ENCODE assay signal across 10 mouse cellular contexts in genomic region chr13:63691974-63692373, GRCm38 (mm10).
A peak's percentile ranks its signal among the peaks of the same experiment; 100 is the strongest.
DNase-seq lines count a peak whose midpoint lies in the region; ATAC-seq and TF ChIP-seq lines count a peak whose summit lies in the region.
"Had no signal": no experiment of that assay in that cellular context is flagged by ENCODE, and none has a peak within 500 bp of the region (broad histone marks: within the 10 kb centered on the region; RNA-seq: fewer than 3 reads in every experiment).

No protein-coding gene starts in this region.

- H3K9ac ChIP-seq in limb, embryonic 11.5 days (ENCODE audit: low read length), result no peak overlapping the region
- no peak overlapping the region for H3K9ac ChIP-seq in forebrain, postnatal 0 days
- no peak overlapping the region for H3K9ac ChIP-seq in neural tube, embryonic 15.5 days (replicated peaks)
- H3K9ac ChIP-seq: limb, embryonic 12.5 days had no signal

- 85% methylated on average over 5 of the region's 5 CpGs for WGBS in limb, embryonic 11.5 days
- 85% methylated on average over 5 of the region's 5 CpGs for WGBS in limb, embryonic 10.5 days
- 25% methylated on average over 5 of the region's 5 CpGs for WGBS in forebrain, postnatal 0 days
- WGBS in neural tube, embryonic 15.5 days, result 38% methylated on average over 5 of the region's 5 CpGs

- TF ChIP-seq CTCF in forebrain, postnatal 0 days (IDR thresholded peaks at IDR 0.05; ENCODE audit: low read depth), result no peak

- 0 out of 2 replicates have a peak overlapping the region, but pooled peaks have one; percentile 2 for H3K27ac ChIP-seq in limb, embryonic 11.5 days (replicated peaks; ENCODE audit: low read depth, low read length)
- no peak overlapping the region for H3K27ac ChIP-seq in limb, embryonic 10.5 days
- no peak overlapping the region for H3K27ac ChIP-seq in forebrain, postnatal 0 days (ENCODE audit: low read depth, low read length)
- H3K27ac ChIP-seq in neural tube, embryonic 15.5 days (replicated peaks), result 0 out of 2 replicates have a peak overlapping the region, but pooled peaks have one; percentile 18

- no peak overlapping the region for H3K4me2 ChIP-seq in limb, embryonic 11.5 days (ENCODE audit: low read depth, severe bottlenecking)
- H3K4me2 ChIP-seq in forebrain, postnatal 0 days (ENCODE audit: low read depth), result no peak overlapping the region
- H3K4me2 ChIP-seq in neural tube, embryonic 15.5 days, result no peak overlapping the region
- H3K4me2 ChIP-seq: limb, embryonic 12.5 days had no signal

- no peaks in the 10 kb centered on the region for H3K9me3 ChIP-seq in limb, embryonic 11.5 days (ENCODE audit: control insufficient read depth, low read length)
- no peaks in the 10 kb centered on the region for H3K9me3 ChIP-seq in limb, embryonic 10.5 days (replicated peaks)
- no peaks in the 10 kb centered on the region for H3K9me3 ChIP-seq in forebrain, postnatal 0 days (ENCODE audit: low read length)
- H3K9me3 ChIP-seq in neural tube, embryonic 15.5 days (replicated peaks), result no peaks in the 10 kb centered on the region
- H3K9me3 ChIP-seq: limb, embryonic 12.5 days had no signal

- H3K4me3 ChIP-seq in limb, embryonic 11.5 days (ENCODE audit: low read depth, low read length), result no peak overlapping the region
- no peak overlapping the region for H3K4me3 ChIP-seq in limb, embryonic 10.5 days
- H3K4me3 ChIP-seq in forebrain, postnatal 0 days (ENCODE audit: low read depth, low read length), result no peak overlapping the region
- no peak overlapping the region for H3K4me3 ChIP-seq in neural tube, embryonic 15.5 days (replicated peaks)
- H3K4me3 ChIP-seq: limb, embryonic 12.5 days had no signal

- no peak for DNase-seq in limb, embryonic 11.5 days (ENCODE audit: low spot score)
- no peak for DNase-seq in limb, embryonic 10.5 days (ENCODE audit: low spot score)
- DNase-seq in forebrain, postnatal 0 days, result peak; percentile 4
- DNase-seq in layer of hippocampus, postnatal 36 days, result peak; percentile 32 to 34
- no peak for DNase-seq in heart, postnatal 14 days
- DNase-seq in lung, postnatal 10 days, result no peak
- DNase-seq: thymus, postnatal 4 days had no signal

- no peaks in the 10 kb centered on the region for H3K36me3 ChIP-seq in limb, embryonic 11.5 days (ENCODE audit: control insufficient read depth, insufficient read depth, low read length)
- H3K36me3 ChIP-seq in limb, embryonic 10.5 days, result no peaks in the 10 kb centered on the region
- H3K36me3 ChIP-seq in forebrain, postnatal 0 days (ENCODE audit: insufficient read depth), result no peaks in the 10 kb centered on the region
- no peaks in the 10 kb centered on the region for H3K36me3 ChIP-seq in neural tube, embryonic 15.5 days
- H3K36me3 ChIP-seq: limb, embryonic 12.5 days had no signal

- ATAC-seq in limb, embryonic 11.5 days (ENCODE audit: insufficient number of reproducible peaks, low FRiP score, low TSS enrichment, low read depth), result no peak
- ATAC-seq in forebrain, postnatal 0 days, result peak; percentile 45; the same call in 1 of the 2 replicates
- no peak for ATAC-seq in neural tube, embryonic 15.5 days (ENCODE audit: low FRiP score)
- ATAC-seq: inflammation-experienced regulatory T-cells, adult 6 months had no signal

- intact Hi-C loops in heart, postnatal 14 days (cut with DNase I), result loop anchor here (10.0 kb wide), 1 partner anchor 233 kb away; no protein-coding TSS in a partner anchor

- no peaks in the 10 kb centered on the region; the same call in 1 of the 2 replicates for H3K4me1 ChIP-seq in limb, embryonic 11.5 days (ENCODE audit: control insufficient read depth, insufficient read depth, low read length)
- peaks cover 11% of the 10 kb centered on the region for H3K4me1 ChIP-seq in limb, embryonic 10.5 days
- H3K4me1 ChIP-seq in forebrain, postnatal 0 days (ENCODE audit: insufficient read depth), result no peaks in the 10 kb centered on the region
- no peaks in the 10 kb centered on the region for H3K4me1 ChIP-seq in neural tube, embryonic 15.5 days

- H3K27me3 ChIP-seq in limb, embryonic 11.5 days (ENCODE audit: control insufficient read depth, insufficient read depth, low read length), result no peaks in the 10 kb centered on the region
- no peaks in the 10 kb centered on the region for H3K27me3 ChIP-seq in limb, embryonic 10.5 days (ENCODE audit: low read depth, poor library complexity, severe bottlenecking)
- H3K27me3 ChIP-seq in forebrain, postnatal 0 days (ENCODE audit: insufficient read depth, low read length), result no peaks in the 10 kb centered on the region
- no peaks in the 10 kb centered on the region for H3K27me3 ChIP-seq in neural tube, embryonic 15.5 days (replicated peaks)
- H3K27me3 ChIP-seq: limb, embryonic 12.5 days had no signal

Comparison
In these comparisons a context has a peak if more than half of its experiments do, and no peak if none do; other contexts are left out.
1. H3K27ac ChIP-seq: peak in limb, embryonic 11.5 days (single experiment) and neural tube, embryonic 15.5 days (single experiment); none in limb, embryonic 10.5 days (single experiment) and forebrain, postnatal 0 days (single experiment).
2. DNase-seq: peak in forebrain, postnatal 0 days (single experiment) and layer of hippocampus, postnatal 36 days (2 of 2); none in limb, embryonic 11.5 days (single experiment), limb, embryonic 10.5 days (single experiment), heart, postnatal 14 days (0 of 2) and lung, postnatal 10 days (single experiment).